Mouse (Mus musculus): Measurements from ENCODE around the gene Rnd2. TPM values are rescaled to one million over a fixed set of nuclear protein-coding genes. Genes with fewer than 3 reads are reported as not detected.
A peak's percentile ranks its signal among the peaks of the same experiment; 100 is the strongest.
"Not testable (repeated sequence)": the region's sequence is repeated elsewhere in the genome, so short reads cannot be mapped to it uniquely, and the experiment has no call there.

Gene Rnd2
- polyA plus RNA-seq, 1 experiment from 2014 or later: 14.0 TPM

DNA sequence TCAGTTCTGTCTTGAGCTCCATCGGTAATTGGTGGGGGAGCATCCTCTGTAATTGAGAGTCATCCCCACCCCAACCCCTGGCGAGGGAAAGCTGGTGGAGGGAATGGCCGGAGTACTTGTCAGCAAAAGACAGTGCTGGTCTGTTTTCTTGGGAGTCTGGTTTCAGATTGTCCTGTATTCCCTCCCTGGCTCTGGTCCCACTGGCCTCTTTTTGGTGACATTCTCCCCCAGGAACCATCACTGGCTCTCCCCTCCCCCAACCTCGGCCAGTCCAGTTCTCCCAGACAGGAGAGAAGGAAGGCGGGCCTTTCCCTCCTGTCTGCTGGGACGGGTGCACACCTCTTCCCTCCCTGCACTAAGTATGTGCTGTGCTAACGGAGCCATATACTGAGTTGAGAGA lies 7.5 kb downstream of the Rnd2 start:
- Histone ChIP-seq H3K9me3 (no peaks in the 10 kb centered on the region), H3K36me3 (no peaks in the 10 kb centered on the region), H3K27ac (no peak overlapping the region), H3K4me2 (no peak overlapping the region), H3K27me3 (peaks cover 3% of the 10 kb centered on the region; the same call in 1 of the 2 replicates), H3K4me1 (peaks cover 18% of the 10 kb centered on the region), H3K4me3 (no peak overlapping the region), H3K9ac (no peak overlapping the region)
- no peak for ATAC-seq (ENCODE audit: insufficient number of reproducible peaks, insufficient read depth, low FRiP score, low TSS enrichment, low read depth)
- WGBS: 37% methylated on average over 7 of the region's 7 CpGs

DNA sequence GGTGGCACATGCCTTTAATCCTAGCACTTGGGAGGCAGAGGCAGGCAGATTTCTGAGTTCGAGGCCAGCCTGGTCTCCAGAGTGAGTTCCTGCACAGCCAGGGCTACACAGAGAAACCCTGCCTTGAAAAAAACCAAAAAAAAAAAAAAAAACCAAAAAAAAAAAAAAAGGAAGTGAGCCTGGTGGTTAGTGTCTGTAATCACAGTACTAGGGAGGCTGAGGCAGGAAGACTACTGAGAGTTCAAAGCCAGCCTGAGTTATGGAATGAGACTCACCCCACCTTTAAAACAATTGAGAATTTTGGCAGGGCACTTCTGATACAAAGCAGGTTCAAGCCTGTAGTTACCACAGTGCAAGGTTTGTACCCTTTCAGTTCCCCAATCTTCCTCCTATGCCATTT lies 8.9 kb downstream of the Rnd2 start:
- not testable (repeated sequence) for H3K27me3 ChIP-seq; H3K36me3 ChIP-seq; H3K27ac ChIP-seq; H3K9me3 ChIP-seq; H3K4me2 ChIP-seq; ATAC-seq (ENCODE audit: insufficient number of reproducible peaks, insufficient read depth, low FRiP score, low TSS enrichment, low read depth); H3K4me3 ChIP-seq; H3K9ac ChIP-seq
- peaks cover 11% of the 10 kb centered on the region; the same call in 1 of the 2 replicates for H3K4me1 ChIP-seq
- WGBS: 75% methylated on average over 1 of the region's 1 CpGs

DNA sequence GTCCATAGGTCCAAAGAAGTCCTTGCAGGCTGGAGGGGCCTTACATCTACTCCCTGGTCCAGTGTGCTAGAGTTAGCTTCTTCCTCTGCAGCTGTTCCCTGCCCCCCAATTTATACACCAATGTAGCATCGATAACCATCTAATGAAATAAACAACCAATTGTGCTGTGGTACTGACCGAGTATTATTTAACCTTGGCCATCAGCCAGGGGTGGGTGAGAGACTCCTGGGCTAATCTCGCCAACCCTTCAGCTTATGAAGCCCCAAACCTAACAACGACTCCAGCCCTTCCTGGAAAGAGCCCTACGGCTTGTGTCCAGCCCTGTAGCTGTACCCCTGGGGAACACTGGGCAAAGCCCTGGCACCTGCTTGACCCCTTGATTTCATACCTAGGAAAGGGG lies 9.5 kb downstream of the Rnd2 start:
- peaks cover 13% of the 10 kb centered on the region; the same call in 1 of the 2 replicates for H3K4me1 ChIP-seq
- no peaks in the 10 kb centered on the region for H3K9me3 ChIP-seq
- ATAC-seq (ENCODE audit: insufficient number of reproducible peaks, insufficient read depth, low FRiP score, low TSS enrichment, low read depth): no peak
- 76% methylated on average over 5 of the region's 5 CpGs for WGBS
- H3K4me3 ChIP-seq: no peak overlapping the region
- H3K36me3 ChIP-seq: no peaks in the 10 kb centered on the region
- peaks cover 3% of the 10 kb centered on the region for H3K27me3 ChIP-seq
- H3K9ac ChIP-seq: no peak overlapping the region
- H3K27ac ChIP-seq: no peak overlapping the region
- no peak overlapping the region for H3K4me2 ChIP-seq

DNA sequence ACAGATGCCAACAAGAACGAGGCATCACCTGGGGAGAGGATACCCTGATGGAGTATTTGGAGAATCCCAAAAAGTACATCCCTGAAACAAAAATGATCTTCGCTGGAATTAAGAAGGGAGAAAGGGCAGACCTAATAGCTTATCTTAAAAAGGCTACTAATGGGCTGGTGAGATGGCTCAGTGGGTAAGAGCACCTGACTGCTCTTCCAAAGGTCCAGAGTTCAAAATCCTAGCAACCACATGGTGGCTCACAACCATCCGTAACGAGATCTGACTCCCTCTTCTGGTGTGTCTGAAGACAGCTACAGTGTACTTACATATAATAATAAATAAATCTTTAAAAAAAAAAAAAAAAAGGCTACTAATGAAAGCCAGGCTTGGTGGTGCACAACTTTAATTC lies 11.6 kb downstream of the Rnd2 start:
- not testable (repeated sequence) for ATAC-seq (ENCODE audit: insufficient number of reproducible peaks, insufficient read depth, low FRiP score, low TSS enrichment, low read depth); H3K9ac ChIP-seq
- 92% methylated on average over 4 of the region's 4 CpGs for WGBS

DNA sequence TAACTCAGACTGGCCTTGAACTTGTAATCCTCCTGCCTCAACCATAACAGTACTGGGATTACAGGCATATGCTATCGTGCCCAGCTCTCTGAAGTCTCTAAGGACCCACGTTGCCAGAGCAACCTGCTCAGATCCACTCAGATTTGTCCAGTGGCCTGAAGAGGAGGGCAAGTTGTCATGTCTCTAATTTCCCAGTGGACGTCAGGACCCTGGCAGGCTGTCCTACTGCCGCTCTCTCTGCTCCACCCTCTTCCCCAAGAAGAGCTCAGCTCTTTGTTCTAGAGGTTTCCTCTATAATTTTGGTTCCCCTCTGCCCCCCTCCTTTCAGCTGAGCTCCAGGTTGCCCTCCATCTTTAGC lies 12.4 kb downstream of the Rnd2 start:
- no peak overlapping the region for H3K27ac ChIP-seq
- H3K4me2 ChIP-seq: no peak overlapping the region
- H3K27me3 ChIP-seq: peaks cover 3% of the 10 kb centered on the region
- H3K4me3 ChIP-seq: no peak overlapping the region
- no peaks in the 10 kb centered on the region for H3K9me3 ChIP-seq
- H3K4me1 ChIP-seq: peaks cover 13% of the 10 kb centered on the region; the same call in 1 of the 2 replicates
- no peak overlapping the region for H3K9ac ChIP-seq
- WGBS: 40% methylated on average over 4 of the region's 4 CpGs
- H3K36me3 ChIP-seq: no peaks in the 10 kb centered on the region
- ATAC-seq (ENCODE audit: insufficient number of reproducible peaks, insufficient read depth, low FRiP score, low TSS enrichment, low read depth): no peak

More for the DNA sequence above, 11.6 kb downstream of the Rnd2 start:
- H3K36me3 ChIP-seq, H3K4me2 ChIP-seq, H3K27ac ChIP-seq, H3K27me3 ChIP-seq, H3K9me3 ChIP-seq, H3K4me3 ChIP-seq: not testable (repeated sequence)
- H3K4me1 ChIP-seq: peaks cover 13% of the 10 kb centered on the region; the same call in 1 of the 2 replicates

DNA sequence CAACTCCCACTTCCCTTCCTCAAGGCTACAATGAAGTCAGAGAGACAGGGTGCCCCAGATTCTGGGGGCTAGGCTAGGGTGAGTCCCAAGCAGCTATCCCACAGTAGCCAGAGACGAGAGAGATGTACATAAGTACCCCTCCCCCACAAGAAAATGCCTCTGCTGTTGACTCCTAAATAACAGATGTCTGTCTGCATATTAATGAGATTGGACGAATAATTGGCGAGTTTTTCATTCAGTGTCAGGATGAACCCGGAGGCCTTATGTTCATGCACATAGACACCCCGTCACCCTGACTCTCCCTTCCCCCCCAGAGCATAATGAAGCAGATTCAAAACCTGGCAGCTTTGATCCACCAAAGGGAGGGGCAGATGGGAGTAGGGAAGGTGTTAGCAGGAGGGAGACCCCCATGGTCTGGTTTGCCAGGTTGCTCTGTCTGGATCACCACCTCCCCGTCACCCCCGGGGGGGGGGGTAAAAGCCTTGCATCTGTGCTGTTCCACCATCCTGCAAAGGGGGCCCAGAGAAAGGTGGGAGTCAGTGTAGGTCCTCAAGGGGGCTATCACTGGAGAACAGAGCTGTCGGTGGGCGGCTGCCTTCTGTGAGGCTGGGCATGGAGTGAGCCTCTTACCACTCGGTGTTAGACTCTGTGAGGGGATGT lies 12.9 kb downstream of the Rnd2 start:
- no peak overlapping the region for H3K4me3 ChIP-seq
- H3K36me3 ChIP-seq: no peaks in the 10 kb centered on the region
- no peaks in the 10 kb centered on the region for H3K9me3 ChIP-seq
- H3K4me2 ChIP-seq: no peak overlapping the region
- H3K27ac ChIP-seq: no peak overlapping the region
- peaks cover 10% of the 10 kb centered on the region; the same call in 1 of the 2 replicates for H3K4me1 ChIP-seq
- no peaks in the 10 kb centered on the region; the same call in 1 of the 2 replicates for H3K27me3 ChIP-seq
- no peak for ATAC-seq (ENCODE audit: insufficient number of reproducible peaks, insufficient read depth, low FRiP score, low TSS enrichment, low read depth)
- WGBS: 51% methylated on average over 10 of the region's 10 CpGs
- no peak overlapping the region for H3K9ac ChIP-seq

DNA sequence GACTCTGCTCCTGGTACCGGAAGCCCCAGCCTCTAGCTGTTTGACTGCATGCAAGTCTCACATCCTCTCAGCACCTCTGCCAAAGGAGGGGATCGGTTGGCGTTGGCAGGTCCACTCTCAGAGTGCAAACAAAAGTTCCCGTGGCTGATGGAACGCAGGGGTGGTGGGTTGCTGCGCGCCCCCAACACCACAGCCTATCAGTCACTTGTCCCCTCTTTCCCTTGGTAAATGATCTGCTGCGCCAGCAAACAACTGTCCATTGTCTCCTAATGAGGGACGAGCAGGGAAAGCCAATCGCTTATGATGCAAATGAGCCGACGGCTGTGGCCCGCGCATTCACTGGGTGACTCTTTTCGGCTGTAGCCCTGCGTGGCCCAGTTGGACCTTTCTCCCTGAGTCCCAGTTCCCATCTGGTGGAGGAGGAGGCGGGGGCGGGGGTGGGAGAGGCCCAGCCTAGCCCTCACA lies 14.4 kb downstream of the Rnd2 start:
- WGBS: 7% methylated on average over 18 of the region's 18 CpGs
- Histone ChIP-seq H3K4me3 (peak overlapping the region; percentile 16; the same call in 1 of the 2 replicates), H3K36me3 (no peaks in the 10 kb centered on the region), H3K9ac (peak overlapping the region; percentile 16; the same call in 1 of the 2 replicates), H3K27me3 (no peaks in the 10 kb centered on the region; the same call in 1 of the 2 replicates), H3K4me2 (peak overlapping the region; percentile 44), H3K9me3 (no peaks in the 10 kb centered on the region), H3K4me1 (peaks cover 10% of the 10 kb centered on the region; the same call in 1 of the 2 replicates), H3K27ac (0 out of 2 replicates have a peak overlapping the region, but pooled peaks have one; percentile 7)
- ATAC-seq (ENCODE audit: insufficient number of reproducible peaks, insufficient read depth, low FRiP score, low TSS enrichment, low read depth): no peak

DNA sequence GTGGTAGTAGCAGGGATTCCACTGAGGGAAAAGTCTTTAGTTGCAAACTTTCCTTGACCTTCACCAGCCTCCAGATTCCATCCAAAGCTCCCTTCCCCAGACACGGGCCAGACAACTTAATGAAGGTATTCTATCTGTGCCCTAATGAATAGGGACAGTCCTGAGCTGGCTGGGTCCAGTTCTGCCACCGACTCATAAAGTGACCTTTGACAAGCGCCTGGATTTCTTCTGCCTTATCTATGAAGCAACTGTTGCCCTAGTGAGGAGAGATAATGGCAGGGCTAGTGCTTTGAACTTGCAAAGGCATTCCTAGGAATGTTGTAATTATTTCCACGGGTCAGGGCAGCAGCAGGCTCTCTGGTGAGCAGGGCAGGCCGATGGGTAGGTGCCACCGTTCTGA lies 16.1 kb downstream of the Rnd2 start:
- H3K4me1 ChIP-seq: peaks cover 10% of the 10 kb centered on the region; the same call in 1 of the 2 replicates
- 53% methylated on average over 6 of the region's 6 CpGs for WGBS
- H3K4me2 ChIP-seq: no peak overlapping the region
- H3K4me3 ChIP-seq: no peak overlapping the region
- H3K36me3 ChIP-seq: no peaks in the 10 kb centered on the region
- no peaks in the 10 kb centered on the region; the same call in 1 of the 2 replicates for H3K27me3 ChIP-seq
- no peaks in the 10 kb centered on the region for H3K9me3 ChIP-seq
- H3K27ac ChIP-seq: no peak overlapping the region
- no peak for ATAC-seq (ENCODE audit: insufficient number of reproducible peaks, insufficient read depth, low FRiP score, low TSS enrichment, low read depth)
- no peak overlapping the region for H3K9ac ChIP-seq

DNA sequence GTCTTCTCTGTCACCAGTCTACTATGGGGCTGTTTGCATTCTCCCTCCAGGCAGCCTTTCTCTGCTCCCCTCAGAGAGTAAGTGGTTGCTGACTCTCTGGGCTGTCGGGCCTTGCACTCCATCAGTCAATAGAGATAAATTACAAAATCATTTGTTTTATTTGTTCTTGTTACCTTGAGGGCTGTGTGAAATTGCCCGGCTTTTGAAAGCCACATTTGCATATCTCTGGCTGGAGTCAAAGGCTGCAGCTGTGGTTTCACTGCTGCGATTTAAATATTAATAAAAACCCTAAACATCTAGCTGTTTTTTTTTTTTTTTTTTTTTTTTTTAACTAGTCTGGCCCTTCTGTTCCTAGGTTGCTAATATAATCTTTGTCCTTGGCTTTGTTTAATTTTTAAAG lies 19.0 kb downstream of the Rnd2 start:
- ATAC-seq (ENCODE audit: insufficient number of reproducible peaks, insufficient read depth, low FRiP score, low TSS enrichment, low read depth): no peak
- Histone ChIP-seq H3K9ac (no peak overlapping the region), H3K4me1 (peaks cover 5% of the 10 kb centered on the region; the same call in 1 of the 2 replicates), H3K27me3 (no peaks in the 10 kb centered on the region; the same call in 1 of the 2 replicates), H3K27ac (no peak overlapping the region), H3K4me3 (no peak overlapping the region), H3K4me2 (no peak overlapping the region), H3K36me3 (peaks cover 19% of the 10 kb centered on the region), H3K9me3 (no peaks in the 10 kb centered on the region)
- WGBS: 50% methylated on average over 3 of the region's 3 CpGs

DNA sequence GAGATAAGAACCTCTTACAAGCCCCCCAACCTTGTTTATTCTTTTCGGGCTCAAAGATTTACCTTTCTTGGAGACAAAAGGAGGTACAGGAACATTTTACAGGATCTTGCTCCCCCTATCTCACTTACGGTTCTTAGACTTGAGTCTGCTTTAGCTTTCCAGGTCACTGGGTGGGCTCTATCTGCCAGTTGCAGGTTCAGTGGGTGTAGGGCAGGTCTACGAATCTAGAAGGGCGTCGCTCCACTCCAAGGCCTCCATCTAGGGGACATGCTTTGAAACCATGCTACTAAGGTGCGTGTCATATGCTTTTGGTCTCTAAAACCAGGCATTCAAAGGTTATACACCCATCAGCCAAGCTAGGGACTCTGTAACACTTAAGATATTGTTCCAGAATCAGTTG lies 19.4 kb downstream of the Rnd2 start:
- no peak for ATAC-seq (ENCODE audit: insufficient number of reproducible peaks, insufficient read depth, low FRiP score, low TSS enrichment, low read depth)
- Histone ChIP-seq H3K4me3 (no peak overlapping the region), H3K27ac (no peak overlapping the region)

DNA sequence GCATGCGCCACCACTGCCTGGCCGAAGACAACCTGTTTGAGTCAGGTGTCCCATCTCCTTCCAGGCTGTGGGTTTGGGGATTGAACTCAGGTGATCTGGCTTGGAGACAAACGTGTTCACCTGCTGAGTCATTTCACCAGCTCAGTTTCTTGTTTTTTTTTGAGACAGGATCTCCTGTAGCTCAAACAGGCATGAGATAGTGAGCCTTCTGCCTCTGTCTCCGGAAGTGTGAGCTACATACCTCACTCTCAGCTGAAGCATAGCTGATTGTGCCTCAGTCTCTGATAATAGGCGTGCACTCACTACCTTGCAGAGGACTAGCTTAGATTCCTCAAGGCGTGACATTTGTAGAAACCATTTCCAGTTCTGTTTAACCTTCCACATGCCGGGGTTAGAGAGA lies 20.0 kb downstream of the Rnd2 start:
- WGBS: 82% methylated on average over 7 of the region's 7 CpGs
- Histone ChIP-seq H3K27ac (no peak overlapping the region), H3K27me3 (no peaks in the 10 kb centered on the region), H3K4me1 (no peaks in the 10 kb centered on the region), H3K9ac (no peak overlapping the region), H3K4me3 (no peak overlapping the region), H3K36me3 (peaks cover 29% of the 10 kb centered on the region), H3K4me2 (no peak overlapping the region), H3K9me3 (no peaks in the 10 kb centered on the region)
- ATAC-seq (ENCODE audit: insufficient number of reproducible peaks, insufficient read depth, low FRiP score, low TSS enrichment, low read depth): no peak

More for the DNA sequence above, 19.4 kb downstream of the Rnd2 start:
- H3K27me3 ChIP-seq: no peaks in the 10 kb centered on the region; the same call in 1 of the 2 replicates
- peaks cover 24% of the 10 kb centered on the region for H3K36me3 ChIP-seq
- 87% methylated on average over 6 of the region's 6 CpGs for WGBS
- no peak overlapping the region for H3K4me2 ChIP-seq
- H3K9ac ChIP-seq: no peak overlapping the region
- peaks cover under 1% of the 10 kb centered on the region; the same call in 1 of the 2 replicates for H3K4me1 ChIP-seq
- no peaks in the 10 kb centered on the region for H3K9me3 ChIP-seq

DNA sequence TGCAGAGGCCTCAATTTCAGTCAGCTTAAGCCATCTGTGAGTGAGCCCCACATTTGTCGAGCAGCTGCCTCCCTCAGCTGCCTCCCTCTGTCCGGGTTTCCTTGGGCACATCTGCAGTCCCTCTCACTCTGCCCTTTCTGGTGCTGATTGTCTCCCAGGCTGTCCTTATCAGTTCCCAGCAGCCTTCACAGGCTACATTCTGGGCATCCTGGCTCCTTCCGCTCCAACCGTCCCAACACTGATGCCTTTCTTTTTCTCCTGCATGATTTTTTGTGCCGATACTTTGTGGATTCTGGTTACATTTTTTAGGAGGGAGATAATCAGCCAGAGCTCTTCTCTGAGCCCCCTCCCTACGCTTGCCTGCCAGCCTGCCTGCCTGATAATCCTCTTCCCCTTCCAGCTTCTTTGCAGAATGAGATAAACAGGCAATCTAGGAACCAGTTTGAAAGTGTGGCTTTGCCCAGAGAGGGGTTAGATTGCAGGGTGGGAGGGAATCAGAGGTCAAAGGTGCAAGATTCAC lies 20.8 kb downstream of the Rnd2 start:
- H3K36me3 ChIP-seq: peaks cover 30% of the 10 kb centered on the region
- H3K27ac ChIP-seq: no peak overlapping the region
- H3K27me3 ChIP-seq: no peaks in the 10 kb centered on the region
- no peaks in the 10 kb centered on the region for H3K9me3 ChIP-seq
- H3K4me2 ChIP-seq: no peak overlapping the region
- 0 out of 2 replicates have a peak overlapping the region, but pooled peaks have one; percentile 6 for H3K9ac ChIP-seq
- 50% methylated on average over 6 of the region's 6 CpGs for WGBS
- no peak overlapping the region for H3K4me3 ChIP-seq
- no peaks in the 10 kb centered on the region for H3K4me1 ChIP-seq
- no peak for ATAC-seq (ENCODE audit: insufficient number of reproducible peaks, insufficient read depth, low FRiP score, low TSS enrichment, low read depth)

Data from embryonic facial prominence, embryonic 13.5 days (tissue).